In genomic region chr10:70998136-70998535, GRCm38 (mm10) we compare ENCODE assay signal across 10 mouse cellular contexts.
DNase-seq lines count a peak whose midpoint lies in the region; ATAC-seq and TF ChIP-seq lines count a peak whose summit lies in the region.
"Had no signal": no experiment of that assay in that cellular context is flagged by ENCODE, and none has a peak within 500 bp of the region (broad histone marks: within the 10 kb centered on the region; RNA-seq: fewer than 3 reads in every experiment).

No protein-coding gene starts in this region.

- ATAC-seq in frontal cortex, adult (ENCODE audit: low TSS enrichment) = peak; percentile 76

- 48% methylated on average over 4 of the region's 4 CpGs for WGBS in limb, embryonic 10.5 days

- DNase-seq in cerebellum, postnatal 36 days = peak; percentile 5 to 13
- no peak for DNase-seq in cerebellum, adult 9-11 months
- DNase-seq in layer of hippocampus, adult 2 months (ENCODE audit: low spot score in 2 of 2) = peak; percentile 23 to 29
- DNase-seq in layer of hippocampus, adult 9-11 months = no peak
- DNase-seq in right cerebral cortex, postnatal 14 days = peak; percentile 52
- no peak for DNase-seq in limb, embryonic 10.5 days (ENCODE audit: low spot score)
- DNase-seq in heart, adult 18-20 months = no peak

- no peaks in the 10 kb centered on the region for H3K9me3 ChIP-seq in limb, embryonic 10.5 days (replicated peaks)
- H3K9me3 ChIP-seq: neural tube, embryonic 13.5 days had no signal

- no peaks in the 10 kb centered on the region for H3K4me1 ChIP-seq in limb, embryonic 10.5 days

- H3K27me3 ChIP-seq in limb, embryonic 10.5 days (ENCODE audit: low read depth, poor library complexity, severe bottlenecking) = no peaks in the 10 kb centered on the region
- H3K27me3 ChIP-seq: neural tube, embryonic 13.5 days had no signal

- no peaks in the 10 kb centered on the region for H3K36me3 ChIP-seq in limb, embryonic 10.5 days
- H3K36me3 ChIP-seq: neural tube, embryonic 13.5 days had no signal

- H3K27ac ChIP-seq in layer of hippocampus, adult 2 months = no peak overlapping the region
- H3K27ac ChIP-seq in limb, embryonic 10.5 days = no peak overlapping the region
- H3K27ac ChIP-seq: liver, embryonic 14.5 days; neural tube, embryonic 13.5 days had no signal

- H3K4me3 ChIP-seq in layer of hippocampus, adult 2 months = no peak overlapping the region
- no peak overlapping the region for H3K4me3 ChIP-seq in limb, embryonic 10.5 days
- H3K4me3 ChIP-seq: neural tube, embryonic 13.5 days had no signal

- TF ChIP-seq CTCF in layer of hippocampus, adult 2 months (conservative IDR thresholded peaks at IDR 0.05) = peak; percentile 82

Comparison
In these comparisons a context has a peak if more than half of its experiments do, and no peak if none do; other contexts are left out.
1. DNase-seq: peak in cerebellum, postnatal 36 days (2 of 2), layer of hippocampus, adult 2 months (2 of 2) and right cerebral cortex, postnatal 14 days (single experiment); none in cerebellum, adult 9-11 months (single experiment), layer of hippocampus, adult 9-11 months (single experiment), limb, embryonic 10.5 days (single experiment) and heart, adult 18-20 months (0 of 2).